Mouse (Mus musculus): ENCODE measurements around the gene Gzmf. TPM values are rescaled to one million over a fixed set of nuclear protein-coding genes. Genes with fewer than 3 reads are reported as not detected.

The Gzmf gene
- polyA plus RNA-seq (2017; shearing (Covaris generic)): 0.50 TPM

DNA sequence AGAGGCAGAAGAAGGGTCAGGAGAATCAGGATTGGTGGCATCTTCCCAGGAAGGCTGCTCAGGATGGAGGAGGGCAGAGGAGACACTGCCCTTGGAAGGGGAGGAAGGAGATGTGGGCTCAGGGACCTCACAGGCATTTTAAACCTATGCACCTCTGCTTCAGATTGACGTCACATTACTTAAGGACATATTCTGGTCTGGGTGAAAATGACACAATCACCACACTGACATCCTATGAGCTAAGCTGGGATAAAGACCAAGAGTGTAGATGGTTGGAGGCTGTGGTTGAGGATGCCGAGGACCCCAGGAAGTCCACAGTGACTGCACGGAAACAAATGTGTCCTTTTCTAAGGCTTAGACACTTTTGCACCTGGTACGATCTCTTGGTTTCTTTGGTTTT is at the start of gene Gzmf:
Gzmf (minus strand) TSS at position 101 of the 400 bp plus-strand sequence.

GRCm38 (mm10) chr14:56234556-56234955 is 23.3 kb upstream of the Gzmf start, which contains the start of gene Gzmc:
Gene Gzmc (minus strand): TSS chr14:56234656.

GRCm38 (mm10) chr14:56174499-56174898 is 36.7 kb downstream of the Gzmf start, which contains the start of gene Gzmn:
Gene Gzmn (minus strand): TSS chr14:56174599.

GRCm38 (mm10) chr14:56159479-56159878 is 51.7 kb downstream of the Gzmf start, which contains the start of gene Gzmg:
Gene Gzmg (minus strand): TSS chr14:56159579.

Other genes starting within 250 kb of the Gzmf start
- not detected for gene Mcpt1, start 193.4 kb downstream of the Gzmf start, polyA plus RNA-seq (2017; shearing (Covaris generic))
- not detected for gene Mcpt9, start 180.9 kb downstream of the Gzmf start, polyA plus RNA-seq (2017; shearing (Covaris generic))
- gene Mcpt2, start 169.4 kb downstream of the Gzmf start, polyA plus RNA-seq (2017; shearing (Covaris generic)): not detected
- not detected for gene Mcpt4, start 149.1 kb downstream of the Gzmf start, polyA plus RNA-seq (2017; shearing (Covaris generic))
- not detected for gene Mcpt8, start 126.1 kb downstream of the Gzmf start, polyA plus RNA-seq (2017; shearing (Covaris generic))
- gene Ctsg, start 108.8 kb downstream of the Gzmf start, polyA plus RNA-seq (2017; shearing (Covaris generic)): not detected
- not detected for gene Gzme, start 90.8 kb downstream of the Gzmf start, polyA plus RNA-seq (2017; shearing (Covaris generic))
- not detected for gene Gzmd, start 78.8 kb downstream of the Gzmf start, polyA plus RNA-seq (2017; shearing (Covaris generic))
- gene Gzmg, start 51.8 kb downstream of the Gzmf start, polyA plus RNA-seq (2017; shearing (Covaris generic)): not detected
- not detected for gene Gzmn, start 36.8 kb downstream of the Gzmf start, polyA plus RNA-seq (2017; shearing (Covaris generic))
- 5.5 TPM for gene Gzmc, start 23.2 kb upstream of the Gzmf start, polyA plus RNA-seq (2017; shearing (Covaris generic))
- gene Gzmb, start 50.8 kb upstream of the Gzmf start, polyA plus RNA-seq (2017; shearing (Covaris generic)): 71.3 TPM
- gene Atp12a, start 153.7 kb upstream of the Gzmf start, polyA plus RNA-seq (2017; shearing (Covaris generic)): not detected
- gene Rnf17, start 191.2 kb upstream of the Gzmf start, polyA plus RNA-seq (2017; shearing (Covaris generic)): 1.4 TPM